Mouse (Mus musculus) forebrain, embryonic 13.5 days (tissue): ENCODE results near the gene Cubn. TPM values are rescaled to one million over a fixed set of nuclear protein-coding genes. Genes with fewer than 3 reads are reported as not detected.

Experiments used
- ATAC-seq: fragments of 200-750 bp; cut with Nextera tagmentation; 2 replicates; pipeline ENCODE4 v1.8.0; 2017
- H3K27ac ChIP-seq: fragments of 300-500 bp; sonication (generic); 2 replicates; pipeline ENCODE4 v1.5.1; 2015; ENCODE audit warnings: inconsistent platforms, mild to moderate bottlenecking, moderate library complexity
- H3K27me3 ChIP-seq: fragments of 300-500 bp; sonication (generic); 2 replicates; pipeline ENCODE4 v1.6.1; 2015; ENCODE audit warnings: mild to moderate bottlenecking, inconsistent platforms
- H3K36me3 ChIP-seq: fragments of 300-500 bp; sonication (generic); 2 replicates; pipeline ENCODE4 v1.6.1; 2015; ENCODE audit warnings: mild to moderate bottlenecking, inconsistent platforms; ENCODE audit not compliant: poor library complexity, severe bottlenecking
- H3K4me1 ChIP-seq: fragments of 300-500 bp; sonication (generic); 2 replicates; pipeline ENCODE4 v1.6.1; 2015; ENCODE audit warnings: inconsistent platforms
- H3K4me2 ChIP-seq: fragments of 300-500 bp; sonication (generic); 2 replicates; pipeline ENCODE4 v1.6.1; 2015; ENCODE audit warnings: inconsistent platforms, mild to moderate bottlenecking, moderate library complexity
- H3K4me3 ChIP-seq: fragments of 300-500 bp; sonication (generic); 2 replicates; pipeline ENCODE4 v1.5.1; 2015; ENCODE audit warnings: mild to moderate bottlenecking, inconsistent platforms
- H3K9ac ChIP-seq: fragments of 300-500 bp; sonication (generic); 2 replicates; pipeline ENCODE4 v1.6.1; 2015; ENCODE audit warnings: mild to moderate bottlenecking, inconsistent platforms
- H3K9me3 ChIP-seq: fragments of 300-500 bp; sonication (generic); replicated peaks from 2 replicates; pipeline ENCODE4 v1.6.1; 2016; ENCODE audit warnings: inconsistent platforms
- WGBS: fragments of 180-500 bp; shearing (Covaris S2); methylation state at CpG from one replicate; pipeline ENCODE4 v1.1.7; 2015; 5-methylcytosine and 5-hydroxymethylcytosine counted together
- polyA plus RNA-seq: library from polyadenylated mRNA; unstranded; fragments of >200 nt; fragmentation: Nextera tagmentation; extraction: Ambion mirVana; gene quantifications from 2 replicates; pipeline ENCODE4 v1.2.1, GENCODE M21; 2015

Cubn gene
- polyA plus RNA-seq, 1 experiment from 2014 or later: 0.09 TPM

GRCm38 (mm10) chr2:13421974-13422760, 69.4 kb downstream of the Cubn start:
- no peak overlapping the region for H3K27ac ChIP-seq
- 92% methylated on average over 14 of the region's 14 CpGs for WGBS
- no peaks in the 10 kb centered on the region for H3K36me3 ChIP-seq
- no peak overlapping the region for H3K9ac ChIP-seq
- no peaks in the 10 kb centered on the region for H3K9me3 ChIP-seq
- no peaks in the 10 kb centered on the region for H3K27me3 ChIP-seq
- H3K4me1 ChIP-seq: no peaks in the 10 kb centered on the region
- no peak overlapping the region for H3K4me3 ChIP-seq
- H3K4me2 ChIP-seq: no peak overlapping the region
- ATAC-seq: no peak

GRCm38 (mm10) chr2:13416765-13417524, 74.7 kb downstream of the Cubn start:
- H3K36me3 ChIP-seq: no peaks in the 10 kb centered on the region
- no peaks in the 10 kb centered on the region for H3K27me3 ChIP-seq
- WGBS: 75% methylated on average over 3 of the region's 3 CpGs
- no peak overlapping the region for H3K4me3 ChIP-seq
- no peak for ATAC-seq
- H3K9me3 ChIP-seq: no peaks in the 10 kb centered on the region
- H3K4me2 ChIP-seq: no peak overlapping the region
- peaks cover 17% of the 10 kb centered on the region for H3K4me1 ChIP-seq
- H3K27ac ChIP-seq: no peak overlapping the region
- no peak overlapping the region for H3K9ac ChIP-seq

- no peak overlapping the region for H3K27ac ChIP-seq
- peak; percentile 42 for ATAC-seq
These were observed 78.0 kb downstream of the Cubn start for GRCm38 (mm10) chr2:13413520-13414178.

GRCm38 (mm10) chr2:13410660-13411059, 81.0 kb downstream of the Cubn start:
- no peak overlapping the region for H3K9ac ChIP-seq
- H3K4me3 ChIP-seq: no peak overlapping the region
- no peaks in the 10 kb centered on the region for H3K9me3 ChIP-seq
- no peaks in the 10 kb centered on the region for H3K36me3 ChIP-seq
- peaks cover 23% of the 10 kb centered on the region for H3K4me1 ChIP-seq
- ATAC-seq: no peak
- no peaks in the 10 kb centered on the region for H3K27me3 ChIP-seq
- H3K27ac ChIP-seq: no peak overlapping the region
- WGBS: 89% methylated on average over 5 of the region's 5 CpGs
- no peak overlapping the region for H3K4me2 ChIP-seq

More at GRCm38 (mm10) chr2:13413520-13414178, 78.0 kb downstream of the Cubn start:
- Histone ChIP-seq H3K9me3 (no peaks in the 10 kb centered on the region), H3K4me1 (peaks cover 17% of the 10 kb centered on the region), H3K4me2 (no peak overlapping the region), H3K4me3 (no peak overlapping the region), H3K36me3 (no peaks in the 10 kb centered on the region), H3K9ac (no peak overlapping the region), H3K27me3 (no peaks in the 10 kb centered on the region)
- WGBS: 42% methylated on average over 4 of the region's 4 CpGs

- no peak for ATAC-seq
- WGBS: 96% methylated on average over 2 of the region's 2 CpGs
- Histone ChIP-seq H3K4me1 (peaks cover 20% of the 10 kb centered on the region), H3K4me2 (no peak overlapping the region), H3K27me3 (no peaks in the 10 kb centered on the region), H3K4me3 (no peak overlapping the region), H3K9ac (no peak overlapping the region), H3K9me3 (no peaks in the 10 kb centered on the region), H3K36me3 (no peaks in the 10 kb centered on the region), H3K27ac (no peak overlapping the region)
These were observed 81.7 kb downstream of the Cubn start for GRCm38 (mm10) chr2:13409767-13410519.

GRCm38 (mm10) chr2:13408333-13408732, 83.3 kb downstream of the Cubn start:
- peaks cover 7% of the 10 kb centered on the region; the same call in 1 of the 2 replicates for H3K4me1 ChIP-seq
- no peak overlapping the region for H3K4me2 ChIP-seq
- 83% methylated on average over 3 of the region's 3 CpGs for WGBS
- H3K27me3 ChIP-seq: no peaks in the 10 kb centered on the region
- no peak overlapping the region for H3K9ac ChIP-seq
- no peaks in the 10 kb centered on the region for H3K9me3 ChIP-seq
- ATAC-seq: no peak
- H3K36me3 ChIP-seq: no peaks in the 10 kb centered on the region
- H3K4me3 ChIP-seq: no peak overlapping the region
- no peak overlapping the region for H3K27ac ChIP-seq

GRCm38 (mm10) chr2:13407698-13408097, 83.9 kb downstream of the Cubn start:
- Histone ChIP-seq H3K27ac (no peak overlapping the region), H3K9ac (no peak overlapping the region), H3K27me3 (no peaks in the 10 kb centered on the region), H3K4me1 (peaks cover 6% of the 10 kb centered on the region; the same call in 1 of the 2 replicates), H3K4me3 (no peak overlapping the region), H3K4me2 (no peak overlapping the region), H3K9me3 (no peaks in the 10 kb centered on the region), H3K36me3 (no peaks in the 10 kb centered on the region)
- ATAC-seq: no peak

- Histone ChIP-seq H3K36me3 (no peaks in the 10 kb centered on the region), H3K4me3 (no peak overlapping the region), H3K4me1 (peaks cover 6% of the 10 kb centered on the region; the same call in 1 of the 2 replicates), H3K9me3 (no peaks in the 10 kb centered on the region), H3K27me3 (no peaks in the 10 kb centered on the region), H3K9ac (no peak overlapping the region), H3K4me2 (no peak overlapping the region), H3K27ac (no peak overlapping the region)
- peak; percentile 70 for ATAC-seq
- WGBS: 29% methylated on average over 5 of the region's 5 CpGs
These were observed 84.3 kb downstream of the Cubn start for GRCm38 (mm10) chr2:13407272-13407671.

GRCm38 (mm10) chr2:13404986-13405678, 86.5 kb downstream of the Cubn start:
- Histone ChIP-seq H3K4me2 (no peak overlapping the region), H3K9me3 (no peaks in the 10 kb centered on the region), H3K36me3 (no peaks in the 10 kb centered on the region), H3K9ac (no peak overlapping the region), H3K27ac (no peak overlapping the region), H3K4me3 (no peak overlapping the region), H3K4me1 (peaks cover 8% of the 10 kb centered on the region), H3K27me3 (no peaks in the 10 kb centered on the region)
- WGBS: 89% methylated on average over 5 of the region's 5 CpGs
- no peak for ATAC-seq

GRCm38 (mm10) chr2:13400831-13401230, 90.8 kb downstream of the Cubn start:
- no peaks in the 10 kb centered on the region for H3K27me3 ChIP-seq
- ATAC-seq: no peak
- H3K27ac ChIP-seq: no peak overlapping the region
- no peak overlapping the region for H3K9ac ChIP-seq
- no peaks in the 10 kb centered on the region for H3K9me3 ChIP-seq
- no peaks in the 10 kb centered on the region for H3K36me3 ChIP-seq
- no peak overlapping the region for H3K4me3 ChIP-seq
- H3K4me2 ChIP-seq: no peak overlapping the region
- H3K4me1 ChIP-seq: peaks cover 27% of the 10 kb centered on the region
- whole genome bisulfite sequencing: 87% methylated on average over 6 of the region's 6 CpGs

GRCm38 (mm10) chr2:13399480-13400072, 92.0 kb downstream of the Cubn start:
- peak; percentile 55 for ATAC-seq
- Histone ChIP-seq H3K27me3 (no peaks in the 10 kb centered on the region), H3K4me2 (peak overlapping the region; percentile 23), H3K9me3 (no peaks in the 10 kb centered on the region), H3K27ac (peak overlapping the region; percentile 76), H3K9ac (no peak overlapping the region; the same call in 1 of the 2 replicates), H3K4me3 (no peak overlapping the region), H3K36me3 (no peaks in the 10 kb centered on the region), H3K4me1 (peaks cover 30% of the 10 kb centered on the region)
- 41% methylated on average over 5 of the region's 5 CpGs for WGBS
